Mouse (Mus musculus): ENCODE measurements around the gene Mrc2. TPM values are rescaled to one million over a fixed set of nuclear protein-coding genes. Genes with fewer than 3 reads are reported as not detected.

Gene Mrc2
- total and polyA plus RNA-seq, 3 experiments, result under 0.01 to 0.10 (median 0.09) TPM

DNA sequence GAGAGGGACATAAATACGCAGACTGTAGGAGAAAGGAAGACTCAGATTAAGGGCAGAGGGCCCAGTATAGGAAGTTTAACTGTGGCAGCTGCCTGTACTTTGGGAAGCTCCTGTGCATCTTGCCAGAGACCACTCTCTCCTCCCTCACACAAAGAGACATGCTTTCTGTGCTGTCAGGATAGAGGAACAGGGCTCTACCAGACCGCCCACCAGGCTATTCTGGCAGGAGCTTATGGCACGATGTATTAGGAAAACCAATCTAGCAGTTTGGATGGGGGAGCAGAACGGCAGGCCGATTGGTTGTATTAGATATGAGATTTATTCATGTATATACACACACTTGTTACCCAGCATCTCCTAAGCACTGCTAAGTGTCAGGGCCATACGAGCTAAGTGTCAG is 25.3 kb downstream of the Mrc2 start:
- Histone ChIP-seq H3K4me2 (ENCODE audit: insufficient read depth, low read depth, poor library complexity, severe bottlenecking) (no peak overlapping the region), H3K9ac (ENCODE audit: insufficient read depth, low read depth) (no peak overlapping the region), H3K9me3 (replicated peaks; ENCODE audit: low read length) (no peaks in the 10 kb centered on the region), H3K4me3 (replicated peaks in 1 of 3; ENCODE audit: low read depth in 2 of 3, low read length in 2 of 3, poor library complexity in 1 of 3) (no peak overlapping the region), H3K36me3 (replicated peaks in 1 of 2; ENCODE audit: control insufficient read depth in 1 of 2, insufficient read depth in 1 of 2, low read length in 1 of 2) (no peaks in the 10 kb centered on the region), H3K79me2 (replicated peaks; ENCODE audit: control insufficient read depth, extremely low read depth, insufficient read depth, poor library complexity, severe bottlenecking) (no peaks in the 10 kb centered on the region), H3K27ac (ENCODE audit: insufficient read depth, low read depth) (no peak overlapping the region), H3K27me3 (replicated peaks) (no peaks in the 10 kb centered on the region), H3K4me1 (ENCODE audit: control insufficient read depth in 1 of 2, insufficient read depth in 2 of 2) (peaks cover 7 to 14% of the 10 kb centered on the region in 2 experiments; a peak in 3 of 4 replicates)
- dilution Hi-C loops (cut with MboI; ENCODE audit: extremely low pct_ligation_motif_present, extremely low pct_unique_long_range_greater_than_20kb, low sequenced_read_pairs) (no loop called here), in situ Hi-C loops (cut with MboI; ENCODE audit: low pct_ligation_motif_present, low pct_unique_long_range_greater_than_20kb, low sequenced_read_pairs) (no loop called here)
- no peak for DNase-seq (ENCODE audit: extremely low read depth)
- TF ChIP-seq ZC3H11A (IDR thresholded peaks at IDR 0.05; ENCODE audit: low read depth, low read length), result no peak
- TF ChIP-seq ZMIZ1 (IDR thresholded peaks at IDR 0.05; ENCODE audit: low read depth, low read length), result no peak
- no peak for TF ChIP-seq MYC (IDR thresholded peaks at IDR 0.05; ENCODE audit: low read depth, low read length)
- no peak for TF ChIP-seq RAD21 (IDR thresholded peaks at IDR 0.05; ENCODE audit: low read depth, low read length)
- no peak for TF ChIP-seq SIN3A (IDR thresholded peaks at IDR 0.05; ENCODE audit: low read length)
- TF ChIP-seq JUND (conservative IDR thresholded peaks at IDR 0.05; ENCODE audit: low read depth, low read length), result no peak
- TF ChIP-seq CHD2 (IDR thresholded peaks at IDR 0.05; ENCODE audit: low read length), result no peak
- no peak for TF ChIP-seq IRF4 (IDR thresholded peaks at IDR 0.05; ENCODE audit: low read depth, low read length)
- no peak for TF ChIP-seq NELFE (IDR thresholded peaks at IDR 0.05; ENCODE audit: low read depth, low read length)
- no peak for TF ChIP-seq ETS1 (conservative IDR thresholded peaks at IDR 0.05; ENCODE audit: low read depth, low read length)

DNA sequence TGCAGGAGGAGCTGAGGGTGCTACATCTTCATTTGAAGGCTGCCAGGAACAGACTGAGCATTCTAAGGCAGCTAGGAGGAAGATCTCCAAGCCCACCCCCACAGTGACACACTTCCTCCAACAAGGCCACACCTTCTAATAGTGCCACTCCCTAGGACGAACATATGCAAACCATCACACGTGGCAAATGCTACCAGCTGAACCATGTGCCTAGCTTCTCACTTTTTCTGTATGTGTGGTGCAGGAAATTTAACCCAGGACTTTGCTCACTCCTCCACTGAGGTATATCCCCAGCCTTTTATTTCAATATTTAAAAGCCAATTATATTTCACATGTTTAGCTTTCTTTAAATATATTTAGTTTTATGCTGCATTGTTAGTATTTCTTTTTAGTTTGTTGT is 28.6 kb downstream of the Mrc2 start:
- dilution Hi-C loops (cut with MboI; ENCODE audit: extremely low pct_ligation_motif_present, extremely low pct_unique_long_range_greater_than_20kb, low sequenced_read_pairs) (no loop called here), in situ Hi-C loops (cut with MboI; ENCODE audit: low pct_ligation_motif_present, low pct_unique_long_range_greater_than_20kb, low sequenced_read_pairs) (no loop called here)

DNA sequence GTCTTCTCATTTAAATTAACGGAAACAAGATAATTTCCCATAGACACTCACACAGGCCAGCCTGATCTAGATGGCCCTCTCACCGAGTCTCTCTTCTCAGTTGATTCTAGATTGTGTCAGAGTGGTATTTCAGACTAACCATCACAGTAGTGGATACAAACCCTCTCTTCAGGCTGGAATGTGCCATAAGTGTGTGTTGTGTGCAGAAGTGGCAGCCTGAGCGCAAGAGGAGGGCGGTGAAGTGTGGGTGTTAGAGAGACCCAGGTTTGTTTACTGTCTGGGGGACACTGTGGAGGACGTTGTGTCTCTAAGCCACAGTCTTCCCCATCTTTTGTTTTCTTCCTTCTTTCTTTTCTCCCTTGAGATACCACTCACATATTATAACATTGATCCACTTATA is 31.1 kb downstream of the Mrc2 start:
- Histone ChIP-seq H3K4me2 (ENCODE audit: insufficient read depth, low read depth, poor library complexity, severe bottlenecking) (no peak overlapping the region), H3K27ac (ENCODE audit: insufficient read depth, low read depth) (no peak overlapping the region), H3K9me3 (replicated peaks; ENCODE audit: low read length) (no peaks in the 10 kb centered on the region), H3K9ac (ENCODE audit: insufficient read depth, low read depth) (no peak overlapping the region), H3K4me3 (replicated peaks in 1 of 3; ENCODE audit: low read depth in 2 of 3, low read length in 2 of 3, poor library complexity in 1 of 3) (no peak overlapping the region), H3K79me2 (replicated peaks; ENCODE audit: control insufficient read depth, extremely low read depth, insufficient read depth, poor library complexity, severe bottlenecking) (no peaks in the 10 kb centered on the region), H3K4me1 (ENCODE audit: control insufficient read depth in 1 of 2, insufficient read depth in 2 of 2) (peaks cover 7 to 12% of the 10 kb centered on the region in 2 experiments; a peak in 3 of 4 replicates), H3K36me3 (replicated peaks in 1 of 2; ENCODE audit: control insufficient read depth in 1 of 2, insufficient read depth in 1 of 2, low read length in 1 of 2) (no peaks in the 10 kb centered on the region), H3K27me3 (replicated peaks) (no peaks in the 10 kb centered on the region)
- dilution Hi-C loops (cut with MboI; ENCODE audit: extremely low pct_ligation_motif_present, extremely low pct_unique_long_range_greater_than_20kb, low sequenced_read_pairs) (no loop called here), in situ Hi-C loops (cut with MboI; ENCODE audit: low pct_ligation_motif_present, low pct_unique_long_range_greater_than_20kb, low sequenced_read_pairs) (no loop called here)
- DNase-seq (ENCODE audit: extremely low read depth), result no peak
- TF ChIP-seq ETS1 (conservative IDR thresholded peaks at IDR 0.05; ENCODE audit: low read depth, low read length) (no peak), ZMIZ1 (IDR thresholded peaks at IDR 0.05; ENCODE audit: low read depth, low read length) (no peak), CTCF (conservative IDR thresholded peaks at IDR 0.05 in 1 of 2, IDR thresholded peaks at IDR 0.05 in 1 of 2; ENCODE audit: low read depth in 2 of 2, low read length in 2 of 2) (no peak), RCOR1 (conservative IDR thresholded peaks at IDR 0.05; ENCODE audit: low read depth, low read length) (no peak), MEF2A (IDR thresholded peaks at IDR 0.05; ENCODE audit: borderline replicate concordance, low read depth, low read length) (no peak), RAD21 (IDR thresholded peaks at IDR 0.05; ENCODE audit: low read depth, low read length) (no peak), ZKSCAN1 (IDR thresholded peaks at IDR 0.05; ENCODE audit: borderline replicate concordance, low read depth, low read length) (no peak), ZC3H11A (IDR thresholded peaks at IDR 0.05; ENCODE audit: low read depth, low read length) (no peak), POLR2A (IDR thresholded peaks at IDR 0.05; ENCODE audit: low read depth, low read length) (no peak), CHD1 (IDR thresholded peaks at IDR 0.05; ENCODE audit: low read depth, low read length) (no peak), E2F4 (IDR thresholded peaks at IDR 0.05; ENCODE audit: insufficient replicate concordance, low read depth, low read length) (no peak), MAX (IDR thresholded peaks at IDR 0.05; ENCODE audit: low read length) (no peak), MXI1 (IDR thresholded peaks at IDR 0.05; ENCODE audit: low read depth, low read length) (no peak), BHLHE40 (IDR thresholded peaks at IDR 0.05; ENCODE audit: low read depth, low read length) (no peak), SMC3 (IDR thresholded peaks at IDR 0.05; ENCODE audit: low read depth, low read length) (no peak), USF2 (conservative IDR thresholded peaks at IDR 0.05; ENCODE audit: low read depth, low read length) (no peak), GABPA (IDR thresholded peaks at IDR 0.05; ENCODE audit: insufficient replicate concordance, low read depth, low read length) (no peak), KAT2A (IDR thresholded peaks at IDR 0.05; ENCODE audit: insufficient replicate concordance, low read length) (no peak)

More for the DNA sequence above, 28.6 kb downstream of the Mrc2 start:
- no peaks in the 10 kb centered on the region for H3K9me3 ChIP-seq (replicated peaks; ENCODE audit: low read length)
- TF ChIP-seq MYC (IDR thresholded peaks at IDR 0.05; ENCODE audit: low read depth, low read length) (peak; percentile 93), SIN3A (IDR thresholded peaks at IDR 0.05; ENCODE audit: low read length) (no peak), CTCF (conservative IDR thresholded peaks at IDR 0.05 in 1 of 2, IDR thresholded peaks at IDR 0.05 in 1 of 2; ENCODE audit: low read depth in 2 of 2, low read length in 2 of 2) (no peak), MXI1 (IDR thresholded peaks at IDR 0.05; ENCODE audit: low read depth, low read length) (peak; percentile 41; the same call in 1 of the 2 replicates), ELF1 (IDR thresholded peaks at IDR 0.05; ENCODE audit: low read depth, low read length) (no peak), MAX (IDR thresholded peaks at IDR 0.05; ENCODE audit: low read length) (peak; percentile 86), BHLHE40 (IDR thresholded peaks at IDR 0.05; ENCODE audit: low read depth, low read length) (peak; percentile 62), GABPA (IDR thresholded peaks at IDR 0.05; ENCODE audit: insufficient replicate concordance, low read depth, low read length) (no peak)
- H3K36me3 ChIP-seq (replicated peaks in 1 of 2; ENCODE audit: control insufficient read depth in 1 of 2, insufficient read depth in 1 of 2, low read length in 1 of 2), result no peaks in the 10 kb centered on the region
- no peak overlapping the region for H3K4me3 ChIP-seq (replicated peaks in 1 of 3; ENCODE audit: low read depth in 2 of 3, low read length in 2 of 3, poor library complexity in 1 of 3)
- peak; percentile 68 for DNase-seq (ENCODE audit: extremely low read depth)
- no peak overlapping the region for H3K27ac ChIP-seq (ENCODE audit: insufficient read depth, low read depth)
- H3K4me2 ChIP-seq (ENCODE audit: insufficient read depth, low read depth, poor library complexity, severe bottlenecking), result no peak overlapping the region
- peaks cover 7 to 12% of the 10 kb centered on the region in 2 experiments; a peak in 3 of 4 replicates for H3K4me1 ChIP-seq (ENCODE audit: control insufficient read depth in 1 of 2, insufficient read depth in 2 of 2)
- H3K27me3 ChIP-seq (replicated peaks), result no peaks in the 10 kb centered on the region
- no peaks in the 10 kb centered on the region for H3K79me2 ChIP-seq (replicated peaks; ENCODE audit: control insufficient read depth, extremely low read depth, insufficient read depth, poor library complexity, severe bottlenecking)
- H3K9ac ChIP-seq (ENCODE audit: insufficient read depth, low read depth), result no peak overlapping the region
